Mouse (Mus musculus): Measurements from ENCODE around the gene Uggt2.

- TF ChIP-seq GATA1 (IDR thresholded peaks at IDR 0.05; ENCODE audit: borderline replicate concordance, low read length) (no peak), FLI1 (IDR thresholded peaks at IDR 0.05; ENCODE audit: low read length) (no peak)
These were observed 118.9 kb downstream of the Uggt2 start for GRCm38 (mm10) chr14:118980358-118980757.

All from megakaryocyte, embryonic 14.5 days (primary cell).